Mouse (Mus musculus) liver, postnatal 0 days (tissue): ENCODE measurements at regions not wholly inside any gene's neighbourhood (a gene's known extent, or its start where the extent isn't known, plus 50 kb on each side); places are given as distances from the start of the nearest gene placed in this dataset.

Experiments
- ATAC-seq: fragments of 200-750 bp; cut with Nextera tagmentation; 2 replicates; pipeline ENCODE4 v1.8.0; 2017; ENCODE audit warnings: mild to moderate bottlenecking, moderate library complexity
- DNase-seq: peaks from one replicate; pipeline ENCODE4 v3.0.0-alpha.2; 2016
- H3K27ac ChIP-seq: fragments of 300-500 bp; sonication (generic); 2 replicates; pipeline ENCODE4 v1.5.1; 2014; ENCODE audit warnings: antibody characterized with exemption, moderate library complexity, mild to moderate bottlenecking, low read depth
- H3K27me3 ChIP-seq: fragments of 300-500 bp; sonication (generic); 2 replicates; pipeline ENCODE4 v1.6.1; 2014; ENCODE audit warnings: low read length, control low read depth, mixed read lengths; ENCODE audit not compliant: insufficient read depth
- H3K36me3 ChIP-seq: fragments of 300-500 bp; sonication (generic); replicated peaks from 2 replicates; pipeline ENCODE4 v1.6.1; 2014; ENCODE audit warnings: mild to moderate bottlenecking, control low read depth, low read length, moderate library complexity, mixed read lengths; ENCODE audit not compliant: insufficient read depth
- H3K4me1 ChIP-seq: fragments of 300-500 bp; sonication (generic); 2 replicates; pipeline ENCODE4 v1.6.1; 2014; ENCODE audit warnings: antibody characterized with exemption, mild to moderate bottlenecking, control low read depth; ENCODE audit not compliant: insufficient read depth
- H3K4me2 ChIP-seq: fragments of 300-500 bp; sonication (generic); 2 replicates; pipeline ENCODE4 v1.6.1; 2014; ENCODE audit warnings: low read depth, mild to moderate bottlenecking, low read length, moderate library complexity, mixed read lengths
- H3K4me3 ChIP-seq: fragments of 300-500 bp; sonication (generic); 2 replicates; pipeline ENCODE4 v1.5.1; 2014; ENCODE audit warnings: low read depth, low read length
- H3K9ac ChIP-seq: fragments of 300-500 bp; sonication (generic); replicated peaks from 2 replicates; pipeline ENCODE4 v1.6.1; 2014; ENCODE audit warnings: mild to moderate bottlenecking, moderate library complexity
- H3K9me3 ChIP-seq: fragments of 300-500 bp; sonication (generic); 2 replicates; pipeline ENCODE4 v1.6.1; 2016; ENCODE audit warnings: mild to moderate bottlenecking, control low read depth, low read length, mixed read lengths
- CTCF ChIP-seq: sonication (generic); IDR thresholded peaks from 2 replicates; pipeline ENCODE4 v1.5.1; 2016; ENCODE audit warnings: antibody characterized with exemption, low read depth
- EP300 ChIP-seq: IDR thresholded peaks from 2 replicates; pipeline ENCODE4 v1.6.1; 2016; ENCODE audit warnings: antibody characterized with exemption, low read depth, mild to moderate bottlenecking
- WGBS: fragments of 180-500 bp; shearing (Covaris S2); extraction: QIAGEN DNeasy Blood & Tissue Kit; methylation state at CpG from one replicate; pipeline ENCODE4 v1.1.7; 2014; ENCODE audit not compliant: insufficient replicate concordance; 5-methylcytosine and 5-hydroxymethylcytosine counted together

- no peak overlapping the region for H3K4me2 ChIP-seq
- no peak for ATAC-seq
- 49% methylated on average over 3 of the region's 3 CpGs for WGBS
- H3K9me3 ChIP-seq, result 0 out of 2 replicates have a peak, but pooled peaks cover 4% of the 10 kb centered on the region
- no peak overlapping the region for H3K4me3 ChIP-seq
- TF ChIP-seq EP300 (no peak), CTCF (no peak)
- H3K36me3 ChIP-seq, result no peaks in the 10 kb centered on the region
- H3K27me3 ChIP-seq, result no peaks in the 10 kb centered on the region
- H3K4me1 ChIP-seq, result no peaks in the 10 kb centered on the region
- H3K9ac ChIP-seq, result no peak overlapping the region
- H3K27ac ChIP-seq, result no peak overlapping the region
- DNase-seq, result no peak
Measured at GRCm38 (mm10) chr17:72672010-72672409, 67.6 kb upstream of the Alk start.

- H3K4me2 ChIP-seq, result no peak overlapping the region
- H3K4me3 ChIP-seq, result no peak overlapping the region
- DNase-seq (no peak), ATAC-seq (no peak)
- H3K4me1 ChIP-seq, result no peaks in the 10 kb centered on the region
- H3K36me3 ChIP-seq, result no peaks in the 10 kb centered on the region
- 0 out of 2 replicates have a peak, but pooled peaks cover 4% of the 10 kb centered on the region for H3K9me3 ChIP-seq
- TF ChIP-seq EP300, result no peak
- no peak overlapping the region for H3K27ac ChIP-seq
- no peak overlapping the region for H3K9ac ChIP-seq
- 56% methylated on average over 2 of the region's 2 CpGs for WGBS
- no peaks in the 10 kb centered on the region for H3K27me3 ChIP-seq
Measured at GRCm38 (mm10) chr17:72666961-72667360, 62.5 kb upstream of the Alk start.

- no peak for TF ChIP-seq CTCF
- no peak for TF ChIP-seq EP300
- DNase-seq (no peak), ATAC-seq (no peak)
- no peak overlapping the region for H3K27ac ChIP-seq
- H3K9me3 ChIP-seq, result no peaks in the 10 kb centered on the region
- 52% methylated on average over 2 of the region's 2 CpGs for WGBS
- H3K4me2 ChIP-seq, result no peak overlapping the region
- no peak overlapping the region for H3K4me3 ChIP-seq
- H3K36me3 ChIP-seq, result no peaks in the 10 kb centered on the region
- H3K4me1 ChIP-seq, result no peaks in the 10 kb centered on the region
- H3K9ac ChIP-seq, result no peak overlapping the region
- no peaks in the 10 kb centered on the region for H3K27me3 ChIP-seq
Measured at GRCm38 (mm10) chr17:72661678-72662077, 57.3 kb upstream of the Alk start.

DNA sequence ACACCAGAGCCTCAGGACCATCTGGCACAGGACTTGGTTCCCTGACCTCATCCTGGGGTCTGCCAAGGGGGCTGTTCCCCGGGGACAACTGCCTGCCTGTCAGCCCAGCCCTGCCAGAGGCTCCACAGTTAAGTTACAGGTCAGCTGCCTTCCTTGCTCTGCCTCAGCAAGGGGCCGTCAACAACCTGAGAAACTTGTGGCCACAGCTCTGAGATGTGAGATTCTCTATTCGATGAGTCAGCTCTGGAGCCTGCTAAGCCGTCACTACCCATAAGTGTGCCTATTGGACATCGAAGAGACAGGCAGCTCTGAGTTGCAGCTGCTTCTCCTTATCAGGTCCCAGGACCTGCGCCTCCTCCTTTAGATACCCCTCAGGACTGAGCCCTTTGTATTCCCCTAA lies 54.3 kb upstream of the Alk start:
- 47% methylated on average over 6 of the region's 6 CpGs for WGBS
- ATAC-seq, result no peak

DNA sequence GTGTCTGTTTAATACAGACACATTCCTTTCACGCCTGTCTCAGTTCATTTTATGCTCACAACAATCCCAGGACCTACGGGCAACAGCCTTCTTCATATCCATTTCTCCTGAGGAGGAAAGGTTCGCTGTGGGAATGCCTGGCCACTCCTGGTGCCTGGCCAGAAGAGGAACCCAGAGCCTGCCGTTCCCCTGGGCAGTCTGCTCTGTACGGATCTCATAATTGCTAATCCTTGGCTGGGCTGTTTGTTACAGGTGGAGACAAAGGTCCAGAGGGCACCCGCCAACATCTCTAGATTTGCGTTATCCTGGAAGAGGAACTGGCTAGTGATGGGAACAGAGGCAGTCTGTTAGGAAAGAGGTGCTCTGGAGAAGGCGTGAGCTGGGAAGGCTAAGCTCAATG lies 53.4 kb upstream of the Alk start:
- no peak for ATAC-seq
- no peaks in the 10 kb centered on the region for H3K27me3 ChIP-seq

More for the DNA sequence above, 54.3 kb upstream of the Alk start:
- Histone ChIP-seq H3K9ac (no peak overlapping the region), H3K27me3 (no peaks in the 10 kb centered on the region), H3K4me1 (no peaks in the 10 kb centered on the region), H3K36me3 (no peaks in the 10 kb centered on the region), H3K9me3 (no peaks in the 10 kb centered on the region), H3K4me2 (no peak overlapping the region), H3K4me3 (no peak overlapping the region), H3K27ac (no peak overlapping the region)
- DNase-seq, result no peak
- TF ChIP-seq CTCF (no peak), EP300 (no peak)

More for the DNA sequence above, 53.4 kb upstream of the Alk start:
- no peak for DNase-seq
- H3K9me3 ChIP-seq, result no peaks in the 10 kb centered on the region
- TF ChIP-seq CTCF, result no peak
- TF ChIP-seq EP300, result no peak
- H3K4me3 ChIP-seq, result no peak overlapping the region
- H3K4me2 ChIP-seq, result no peak overlapping the region
- WGBS, result 72% methylated on average over 8 of the region's 8 CpGs
- no peak overlapping the region for H3K27ac ChIP-seq
- H3K36me3 ChIP-seq, result no peaks in the 10 kb centered on the region
- H3K9ac ChIP-seq, result no peak overlapping the region
- no peaks in the 10 kb centered on the region for H3K4me1 ChIP-seq
